Mouse (Mus musculus) ES-E14 (cell line): ENCODE results near the gene 1700069L16Rik. TPM values are rescaled to one million over a fixed set of nuclear protein-coding genes. Genes with fewer than 3 reads are reported as not detected.

Source experiments
- DNase-seq: peaks from one replicate; pipeline ENCODE4 v3.0.0-alpha.2; 2013; ENCODE audit warnings: low read depth, low spot score
- H3K27ac ChIP-seq: 2 replicates; pipeline ENCODE4 v1.5.1; 2012; ENCODE audit warnings: low read depth, mild to moderate bottlenecking, low read length, moderate library complexity, mixed read lengths; ENCODE audit not compliant: poor library complexity, insufficient read depth, severe bottlenecking
- H3K36me3 ChIP-seq: 2 replicates; pipeline ENCODE4 v1.6.1; 2012; ENCODE audit warnings: mild to moderate bottlenecking, low read length, moderate library complexity, mixed read lengths; ENCODE audit not compliant: control insufficient read depth, poor library complexity, insufficient read depth, severe bottlenecking
- H3K4me1 ChIP-seq, 2 experiments: fragments of 150-350 bp in 1 of 2; sonication (generic) in 1 of 2; 2 replicates each; pipeline ENCODE4 v1.6.1; 2012; ENCODE audit warnings: low read length in 2 of 2, mild to moderate bottlenecking in 1 of 2, mixed read lengths in 1 of 2; ENCODE audit not compliant: control insufficient read depth in 2 of 2, insufficient read depth in 2 of 2, poor library complexity in 1 of 2
- H3K4me3 ChIP-seq, 2 experiments: fragments of 150-350 bp in 1 of 2; sonication (generic) in 1 of 2; 2 replicates each; pipeline ENCODE4 v1.5.1; 2012; ENCODE audit warnings: low read length in 2 of 2, low read depth in 1 of 2, mild to moderate bottlenecking in 1 of 2, mixed read lengths in 1 of 2; ENCODE audit not compliant: insufficient read depth in 1 of 2, poor library complexity in 1 of 2, severe bottlenecking in 1 of 2
- H3K9ac ChIP-seq: 2 replicates; pipeline ENCODE4 v1.6.1; 2012; ENCODE audit warnings: low read depth, mild to moderate bottlenecking, low read length, mixed read lengths; ENCODE audit not compliant: poor library complexity, insufficient read depth, severe bottlenecking
- H3K9me3 ChIP-seq: fragments of 150-350 bp; sonication (generic); 2 replicates; pipeline ENCODE4 v1.6.1; 2012; ENCODE audit warnings: low read depth, mild to moderate bottlenecking, low read length; ENCODE audit not compliant: control insufficient read depth, insufficient read depth
- CHD2 ChIP-seq: IDR thresholded peaks from 2 replicates; pipeline ENCODE4 v1.6.1; 2014; ENCODE audit warnings: mild to moderate bottlenecking, low read depth, low read length, inconsistent platforms
- HCFC1 ChIP-seq: IDR thresholded peaks from 2 replicates; pipeline ENCODE4 v1.6.1; 2012; ENCODE audit warnings: low read length, inconsistent platforms, borderline replicate concordance; ENCODE audit not compliant: insufficient read depth
- MAFK ChIP-seq: IDR thresholded peaks from 2 replicates; pipeline ENCODE4 v1.6.1; 2014; ENCODE audit warnings: mild to moderate bottlenecking, low read depth, low read length, inconsistent platforms; ENCODE audit not compliant: insufficient read depth
- ZC3H11A ChIP-seq: IDR thresholded peaks from 2 replicates; pipeline ENCODE4 v1.6.1; 2012; ENCODE audit warnings: low read depth, mild to moderate bottlenecking, inconsistent platforms, low read length, borderline replicate concordance
- ZNF384 ChIP-seq: IDR thresholded peaks from 2 replicates; pipeline ENCODE4 v1.6.1; 2012; ENCODE audit warnings: low read depth, low read length, inconsistent platforms
- in situ Hi-C, 2 experiments: fragments of 600-800 bp; cut with MboI; formaldehyde crosslinking; loops; one replicate each; pipeline ENCODE4 v1.15.1; 2025; ENCODE audit warnings: low sequenced_read_pairs in 2 of 2, inconsistent platforms in 1 of 2; ENCODE audit not compliant: unreplicated experiment in 2 of 2
- total RNA-seq: library from RNA; depleted of rRNA; stranded (reverse); fragments of 300-350 nt; gene quantifications from 2 replicates; pipeline ENCODE4 v1.2.3, GENCODE M21; 2012

1700069L16Rik gene
- total RNA-seq, 1 experiment = not detected

GRCm38 (mm10) chr5:113747629-113748028 is 23.1 kb upstream of the 1700069L16Rik start:
- Histone ChIP-seq H3K36me3 (peaks cover 92% of the 10 kb centered on the region), H3K4me3 (no peak overlapping the region), H3K9ac (no peak overlapping the region), H3K4me1 (no peaks in the 10 kb centered on the region; a peak in 2 of 4 replicates), H3K9me3 (no peaks in the 10 kb centered on the region), H3K27ac (no peak overlapping the region)
- TF ChIP-seq ZNF384 (no peak), ZC3H11A (0 out of 2 replicates have a peak, but pooled peaks have one; percentile 13)
- in situ Hi-C loops = no loop called here
- no peak for DNase-seq

GRCm38 (mm10) chr5:113737607-113738237 is 13.2 kb upstream of the 1700069L16Rik start:
- Histone ChIP-seq H3K9me3 (no peaks in the 10 kb centered on the region), H3K4me1 (peaks cover 0 to 9% of the 10 kb centered on the region in 2 experiments; a peak in 1 of 4 replicates), H3K27ac (no peak overlapping the region), H3K9ac (no peak overlapping the region), H3K36me3 (peaks cover 30% of the 10 kb centered on the region), H3K4me3 (no peak overlapping the region)
- in situ Hi-C loops = no loop called here
- TF ChIP-seq ZNF384 = no peak
- TF ChIP-seq MAFK = no peak
- no peak for TF ChIP-seq ZC3H11A
- no peak for TF ChIP-seq CHD2
- no peak for TF ChIP-seq HCFC1
- DNase-seq = no peak

GRCm38 (mm10) chr5:113736522-113737164 is 12.1 kb upstream of the 1700069L16Rik start:
- Histone ChIP-seq H3K27ac (no peak overlapping the region), H3K4me3 (peak overlapping the region; percentile 88 to 97; a peak in 3 of 4 replicates), H3K9me3 (no peaks in the 10 kb centered on the region), H3K36me3 (peaks cover 20% of the 10 kb centered on the region), H3K4me1 (peaks cover 0 to 9% of the 10 kb centered on the region in 2 experiments; a peak in 1 of 4 replicates), H3K9ac (peak overlapping the region; percentile 89; the same call in 1 of the 2 replicates)
- TF ChIP-seq ZC3H11A = no peak
- no peak for TF ChIP-seq MAFK
- TF ChIP-seq CHD2 = no peak
- TF ChIP-seq ZNF384 = no peak
- TF ChIP-seq HCFC1 = no peak
- in situ Hi-C loops = no loop called here
- no peak for DNase-seq

- H3K9me3 ChIP-seq = no peaks in the 10 kb centered on the region
- peaks cover 16% of the 10 kb centered on the region for H3K36me3 ChIP-seq
- peak overlapping the region; percentile 89 for H3K9ac ChIP-seq
- H3K4me1 ChIP-seq = peaks cover 0 to 9% of the 10 kb centered on the region in 2 experiments; a peak in 1 of 4 replicates
- peak overlapping the region; percentile 88 to 97 for H3K4me3 ChIP-seq
- H3K27ac ChIP-seq = peak overlapping the region; percentile 85; the same call in 1 of the 2 replicates
- TF ChIP-seq MAFK (no peak), ZNF384 (no peak), CHD2 (no peak)
- in situ Hi-C loops = no loop called here
- DNase-seq = no peak
Measured at GRCm38 (mm10) chr5:113736113-113736502, 11.5 kb upstream of the 1700069L16Rik start.
